Mouse (Mus musculus): ENCODE data around the gene Cldn24.

DNA sequence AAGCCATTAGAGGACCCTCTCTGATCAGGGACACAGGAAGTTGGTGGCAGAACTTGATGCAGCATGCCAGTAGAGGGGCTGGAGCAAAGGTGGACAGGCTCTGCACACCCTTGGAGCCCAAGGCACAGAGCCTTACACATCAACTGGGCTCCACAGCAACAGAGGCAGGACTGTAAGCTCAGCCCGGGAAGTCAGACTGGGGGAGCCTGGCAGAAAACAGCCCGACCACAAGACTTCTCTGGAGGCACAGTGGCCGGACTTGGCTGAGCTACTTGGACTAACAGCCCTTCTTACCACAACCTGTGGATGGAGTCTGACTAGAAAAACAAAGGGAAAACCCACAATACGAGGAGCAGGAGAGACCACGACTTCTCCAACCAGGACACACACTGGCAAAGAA lies 31.4 kb downstream of the Cldn24 start:
- TF ChIP-seq CTCF (IDR thresholded peaks at IDR 0.05; ENCODE audit: borderline replicate concordance, extremely low read depth, insufficient read depth, insufficient read length) (no peak), POLR2A (IDR thresholded peaks at IDR 0.05; ENCODE audit: borderline replicate concordance, extremely low read depth, insufficient read depth, insufficient read length, poor library complexity, severe bottlenecking) (no peak)

All from brain, embryonic 14.5 days (tissue).